Mouse (Mus musculus): ENCODE data around the gene Caskin2.

- TF ChIP-seq EP300 (IDR thresholded peaks at IDR 0.05; ENCODE audit: low read depth in 1 of 2, low read length in 2 of 2) (no peak), CTCF (IDR thresholded peaks at IDR 0.05 in 2 of 3, conservative IDR thresholded peaks at IDR 0.05 in 1 of 3; ENCODE audit: control insufficient read depth in 1 of 3, insufficient read depth in 1 of 3, low read depth in 2 of 3, low read length in 3 of 3, poor library complexity in 1 of 3, severe bottlenecking in 1 of 3) (no peak), POLR2A (IDR thresholded peaks at IDR 0.05; ENCODE audit: control insufficient read depth in 1 of 2, insufficient read depth in 1 of 2, low read depth in 1 of 2, low read length in 2 of 2, poor library complexity in 1 of 2) (no peak), ZNF384 (IDR thresholded peaks at IDR 0.05; ENCODE audit: low read depth, low read length) (no peak), HCFC1 (IDR thresholded peaks at IDR 0.05; ENCODE audit: low read depth, low read length) (no peak), BHLHE40 (IDR thresholded peaks at IDR 0.05; ENCODE audit: borderline replicate concordance, low read depth, low read length) (no peak), UBTF (IDR thresholded peaks at IDR 0.05; ENCODE audit: borderline replicate concordance, insufficient read depth, low read depth, low read length) (no peak), GABPA (IDR thresholded peaks at IDR 0.05; ENCODE audit: low read depth, low read length) (no peak), GATA1 (IDR thresholded peaks at IDR 0.05; ENCODE audit: low read depth, low read length) (no peak), ELF1 (IDR thresholded peaks at IDR 0.05; ENCODE audit: low read depth, low read length) (no peak), USF2 (IDR thresholded peaks at IDR 0.05; ENCODE audit: borderline replicate concordance in 1 of 2, insufficient read depth in 1 of 2, low read depth in 1 of 2, low read length in 2 of 2) (no peak), MXI1 (IDR thresholded peaks at IDR 0.05; ENCODE audit: low read depth, low read length) (no peak), MAX (IDR thresholded peaks at IDR 0.05; ENCODE audit: low read length) (no peak), USF1 (IDR thresholded peaks at IDR 0.05; ENCODE audit: low read depth, low read length) (no peak)
Observed at GRCm38 (mm10) chr11:115854674-115855073, 41.2 kb upstream of the Caskin2 start.

All from MEL (cell line).